Mouse (Mus musculus) stomach, postnatal 0 days (tissue): ENCODE data around the gene Vmn1r151.
"Not testable (repeated sequence)": the region's sequence is repeated elsewhere in the genome, so short reads cannot be mapped to it uniquely, and the experiment has no call there.

ENCODE experiments used
- CTCF ChIP-seq: IDR thresholded peaks from 2 replicates; pipeline ENCODE4 v1.5.1; 2016; ENCODE audit warnings: antibody characterized with exemption, low read depth, mild to moderate bottlenecking, moderate library complexity
- EP300 ChIP-seq: optimal IDR thresholded peaks from 2 replicates; pipeline ENCODE3; 2016; ENCODE audit warnings: antibody characterized with exemption

DNA sequence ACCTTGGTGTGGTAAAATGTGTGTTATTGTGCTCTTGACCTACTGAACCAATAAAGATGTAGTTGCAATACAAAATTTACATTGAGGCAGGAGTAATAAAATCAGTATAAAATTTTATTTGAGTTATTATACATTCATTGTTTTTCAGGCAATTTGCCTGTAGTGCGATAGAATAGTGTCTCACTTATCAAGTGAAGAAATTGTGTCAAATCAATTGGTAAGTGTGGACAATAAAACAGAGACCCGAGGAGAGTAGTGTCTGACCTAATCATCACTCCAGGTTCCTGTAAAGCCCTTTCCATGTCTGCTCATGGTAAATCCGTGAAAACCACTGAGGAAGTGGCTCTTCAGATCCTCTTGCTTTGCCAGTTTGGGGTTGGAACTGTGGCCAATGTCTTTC is 23.2 kb upstream of the Vmn1r151 start, which contains the start of gene Vmn1r152:
- not testable (repeated sequence) for TF ChIP-seq CTCF, EP300
